Mouse (Mus musculus) cerebellum, adult 9-10 months (tissue): ENCODE results near the gene Nphp3.

Source experiments
- DNase-seq: peaks from one replicate; pipeline ENCODE4 v3.0.0; 2022

Nphp3 gene

DNA sequence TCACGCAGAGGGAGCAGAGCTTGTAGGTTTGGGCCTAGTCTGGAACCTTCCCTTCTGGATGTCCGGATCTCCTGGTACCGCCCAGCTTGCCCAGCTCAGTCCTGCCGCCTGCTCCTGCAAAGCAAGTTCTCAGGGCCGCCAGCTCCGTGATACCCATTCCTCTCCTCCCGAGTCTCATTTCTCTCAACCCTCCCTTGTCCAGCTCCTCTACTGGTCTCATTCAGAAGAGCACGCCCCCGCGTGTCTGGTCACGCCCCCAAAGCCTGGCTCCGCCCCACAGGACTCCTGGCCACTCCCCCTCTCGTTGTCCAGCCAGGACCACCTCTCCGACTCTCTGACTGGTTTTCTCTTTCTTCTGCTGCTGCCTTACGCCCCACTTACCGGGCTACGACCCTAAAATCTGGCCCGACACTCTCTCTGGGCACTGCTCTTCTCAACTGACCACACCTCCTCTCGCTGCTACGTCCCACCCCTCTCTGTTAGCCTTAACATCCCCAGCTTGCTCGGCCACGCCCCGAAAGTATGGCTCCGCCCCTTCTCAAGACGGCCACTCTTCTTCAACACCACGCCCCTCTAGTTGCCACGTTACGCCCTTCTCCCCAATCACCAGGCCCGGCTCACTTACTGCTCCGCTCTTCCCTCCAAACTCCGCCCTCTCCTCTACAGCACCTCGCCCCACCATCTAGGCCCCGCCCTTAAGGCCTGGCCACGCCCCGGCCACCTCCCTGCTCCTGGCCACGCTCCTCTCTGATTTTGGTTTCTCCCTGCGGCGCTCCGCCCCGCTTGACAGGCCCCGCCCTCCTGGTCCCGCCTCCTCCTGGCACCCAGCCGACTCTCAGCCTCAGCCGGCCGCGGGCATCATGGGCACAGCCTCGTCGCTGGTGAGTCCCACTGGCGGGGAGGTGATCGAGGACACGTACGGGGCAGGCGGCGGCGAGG, at the start of gene Nphp3:
Nphp3 (plus strand) TSS at position 624 of the 939 bp plus-strand sequence.
- DNase-seq = peak; percentile 100

DNA sequence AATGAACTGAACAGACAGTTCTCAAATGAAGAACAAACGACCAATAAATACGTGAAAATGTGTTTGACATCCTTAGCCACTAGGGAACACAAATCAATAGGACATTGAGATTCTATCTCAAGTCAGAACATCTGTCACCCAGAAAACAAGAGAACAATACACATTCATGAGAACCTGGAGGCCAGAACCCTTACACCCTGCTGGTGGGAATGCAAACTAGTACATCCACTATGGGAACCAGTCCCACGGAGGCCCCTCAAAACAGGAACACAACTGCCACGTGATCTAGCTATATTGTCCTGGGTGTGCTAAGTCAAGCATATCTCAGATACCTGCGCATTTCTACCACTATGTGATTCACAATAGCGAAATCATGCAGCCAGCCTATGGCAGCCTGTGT, 43.6 kb upstream of the Nphp3 start:
- no peak for DNase-seq

DNA sequence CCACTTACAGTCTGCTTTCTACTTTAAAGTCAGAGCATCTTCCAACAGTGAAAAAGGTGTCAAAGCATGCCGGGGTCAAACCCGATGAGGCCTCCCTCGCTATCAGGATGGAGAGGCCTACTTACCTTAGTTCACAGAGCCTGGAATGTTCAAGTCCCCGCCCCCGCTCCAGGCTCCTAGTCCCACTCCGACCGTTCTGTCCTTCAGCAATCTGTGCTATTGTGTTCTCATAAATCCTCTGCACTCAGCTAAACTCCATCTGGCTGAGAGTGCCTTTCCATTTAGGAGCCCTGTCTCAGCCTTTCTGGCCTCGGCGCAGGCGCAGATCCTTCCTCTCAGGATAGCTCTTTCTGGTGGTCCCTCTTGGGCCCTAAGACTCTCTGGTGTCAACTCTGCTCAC, 42.4 kb upstream of the Nphp3 start:
- no peak for DNase-seq

DNA sequence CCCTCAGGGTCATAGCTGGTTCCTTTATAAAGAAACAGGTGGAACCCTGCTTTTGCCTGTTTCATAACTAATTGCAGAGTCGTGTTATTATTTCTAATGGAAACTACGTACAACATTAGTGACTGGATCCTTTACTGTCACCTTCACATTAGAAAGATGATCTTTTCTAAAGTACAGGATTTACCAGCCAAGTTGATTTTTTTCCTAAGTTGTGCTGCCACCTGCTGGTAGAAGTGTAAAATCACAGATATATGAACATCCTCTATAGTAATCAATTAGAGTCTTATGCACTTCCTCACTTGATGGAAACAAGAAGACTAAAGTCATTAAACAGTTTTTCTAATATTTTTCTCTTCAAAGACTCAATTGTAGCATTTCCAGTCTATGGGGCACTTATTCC, 5.8 kb upstream of the Nphp3 start:
- DNase-seq = peak; percentile 58

DNA sequence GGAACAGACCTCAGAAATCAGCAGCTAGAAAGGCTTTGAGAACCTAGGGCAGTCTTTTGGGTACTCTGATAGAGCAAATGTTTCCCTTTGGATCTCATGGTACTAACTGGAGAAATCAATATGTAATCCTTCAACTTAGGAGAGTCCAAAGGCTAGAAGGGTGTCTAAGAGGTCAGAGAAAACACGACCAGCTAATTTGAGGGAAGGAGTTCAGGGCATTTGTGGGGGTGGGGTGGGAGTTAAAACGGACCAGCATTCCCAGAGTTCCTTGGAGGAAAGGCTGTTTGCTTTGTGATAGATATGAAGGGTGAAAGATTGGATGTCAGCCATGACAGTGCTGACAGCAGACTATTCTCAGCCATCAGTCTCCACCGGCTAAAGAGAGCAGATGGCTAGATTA, 1.7 kb upstream of the Nphp3 start:
- no peak for DNase-seq

DNA sequence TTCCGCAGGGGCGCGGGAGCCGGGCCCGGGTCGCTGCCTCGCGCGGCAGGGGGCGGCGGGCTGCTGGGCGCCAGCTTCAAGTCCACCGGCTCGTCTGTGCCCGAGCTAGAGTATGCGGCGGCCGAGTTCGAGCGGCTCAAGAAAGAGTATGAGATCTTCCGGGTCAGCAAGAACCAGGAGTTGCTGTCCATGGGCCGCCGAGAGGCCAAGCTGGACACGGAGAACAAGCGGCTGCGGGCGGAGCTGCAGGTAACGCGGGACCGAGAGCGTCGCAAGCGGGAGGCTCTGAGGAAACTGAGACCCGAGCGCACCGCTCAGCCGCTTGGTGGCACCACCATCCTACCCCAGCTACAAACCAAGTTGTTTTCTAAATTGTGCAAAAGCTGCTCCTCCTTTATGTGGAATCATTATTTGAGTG, 578 bp downstream of the Nphp3 start:
- no peak for DNase-seq

DNA sequence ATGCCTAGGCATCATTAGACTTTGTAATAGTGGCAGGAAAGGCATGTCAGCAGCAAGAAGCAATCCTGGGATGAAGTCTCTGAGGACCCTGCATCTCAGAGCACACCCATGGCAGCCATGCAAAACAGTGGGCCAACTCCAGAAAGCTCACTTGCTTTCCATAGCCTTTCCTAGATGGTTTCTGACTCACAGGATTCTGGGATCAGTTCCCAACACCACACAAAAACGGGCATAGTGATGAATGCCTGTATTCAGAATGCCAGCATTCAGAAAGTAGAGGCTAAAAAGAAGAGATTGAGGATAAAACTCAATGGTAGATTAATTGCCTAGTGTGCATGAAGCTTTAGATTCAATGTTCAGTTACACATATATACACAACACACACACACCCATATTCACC, 12.2 kb downstream of the Nphp3 start:
- no peak for DNase-seq

DNA sequence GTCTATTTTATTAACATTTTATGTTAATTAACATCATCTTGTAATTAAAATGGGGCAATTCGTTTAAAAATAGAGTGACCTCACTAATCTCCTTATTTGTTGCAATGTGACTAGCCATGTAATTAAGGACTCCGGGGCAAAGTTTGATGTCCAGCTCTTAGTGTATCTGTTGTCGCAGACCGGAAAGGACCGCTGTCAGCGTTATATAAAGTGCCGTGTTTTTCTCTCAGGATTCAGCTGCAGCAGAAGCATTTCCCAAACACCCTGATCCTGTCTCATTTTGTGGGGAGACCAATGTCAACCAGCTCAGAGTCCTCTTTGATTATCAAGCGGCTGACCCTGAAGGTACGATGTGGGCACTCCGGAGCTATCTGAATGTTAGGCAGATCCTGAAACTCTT, 18.7 kb downstream of the Nphp3 start:
- no peak for DNase-seq

DNA sequence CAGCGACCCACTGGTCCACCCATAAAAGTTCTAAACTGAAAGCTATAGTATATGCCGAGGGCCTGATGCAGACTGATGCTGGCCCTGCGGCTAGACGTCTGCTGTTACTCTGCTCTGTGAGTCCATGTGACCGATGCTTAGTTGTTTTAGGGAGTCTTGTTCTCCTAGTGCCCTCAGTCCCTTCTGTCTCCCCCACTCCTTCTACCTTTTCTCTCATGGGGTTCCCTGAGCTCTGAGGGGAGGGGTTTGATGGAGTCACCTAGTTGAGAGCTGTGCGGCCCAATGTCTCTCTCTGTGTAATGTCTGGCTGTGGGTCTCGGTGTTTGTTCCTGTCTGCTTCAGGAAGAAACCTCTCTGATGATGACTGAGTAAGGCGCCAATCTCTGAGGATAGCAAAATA, 24.8 kb downstream of the Nphp3 start:
- DNase-seq = no peak

DNA sequence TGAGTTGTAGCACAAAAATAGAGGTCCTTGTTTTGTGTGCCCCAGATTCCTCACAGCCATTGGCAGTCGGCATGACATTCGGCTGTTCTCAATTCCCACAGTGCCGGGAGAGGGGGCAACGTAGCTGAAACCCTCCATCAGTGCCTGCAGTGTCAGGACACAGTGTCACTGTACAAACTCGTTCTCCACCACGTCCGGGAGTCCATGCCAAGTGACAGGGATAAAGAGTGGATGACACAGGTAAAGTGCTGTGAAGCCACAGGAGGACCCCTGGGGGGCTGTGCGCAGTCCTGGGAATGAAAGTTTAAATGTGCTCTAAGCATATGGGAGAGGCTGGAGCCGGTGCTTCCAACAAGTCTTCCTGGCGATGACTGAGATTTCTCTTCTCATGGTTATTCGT, 27.5 kb downstream of the Nphp3 start:
- no peak for DNase-seq

DNA sequence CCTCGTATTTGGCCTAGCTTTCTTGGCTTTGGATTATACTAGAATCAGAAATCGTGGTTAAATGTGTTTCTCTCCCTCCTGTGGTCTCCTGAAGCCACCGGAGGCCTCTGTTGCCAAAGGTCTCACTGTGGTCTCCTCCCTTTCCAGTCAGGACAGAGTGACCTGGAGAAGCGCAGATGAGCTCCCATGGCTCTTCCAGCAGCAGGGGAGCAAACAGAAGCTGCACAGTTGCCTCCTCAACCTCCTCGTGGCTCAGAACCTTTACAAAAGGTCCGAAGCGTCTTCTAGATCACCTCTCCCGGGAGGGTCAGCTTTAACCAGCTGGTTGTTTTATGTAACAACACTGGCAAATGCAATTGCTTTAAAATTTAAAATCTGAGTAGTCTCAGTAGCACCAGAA, 31.9 kb downstream of the Nphp3 start:
- no peak for DNase-seq

DNA sequence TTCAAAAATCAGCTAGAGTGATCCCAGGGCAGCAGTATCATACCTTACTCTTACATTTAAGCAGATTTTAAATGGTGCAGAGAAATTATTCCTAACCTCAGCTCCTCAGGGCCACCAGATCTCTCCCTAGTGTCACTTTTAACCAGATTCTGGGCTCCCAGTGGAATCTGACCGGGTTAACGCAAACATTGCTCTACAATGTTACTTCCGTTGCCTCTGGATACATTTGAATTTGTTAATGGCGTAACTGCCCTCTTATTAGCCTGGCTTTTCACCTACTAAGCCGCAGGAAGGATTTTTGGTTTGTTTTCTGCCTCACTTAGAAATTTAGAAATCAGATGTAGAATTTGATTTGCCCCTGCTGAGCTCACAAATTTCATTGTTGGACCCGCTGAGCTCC, 32.4 kb downstream of the Nphp3 start:
- DNase-seq = no peak

DNA sequence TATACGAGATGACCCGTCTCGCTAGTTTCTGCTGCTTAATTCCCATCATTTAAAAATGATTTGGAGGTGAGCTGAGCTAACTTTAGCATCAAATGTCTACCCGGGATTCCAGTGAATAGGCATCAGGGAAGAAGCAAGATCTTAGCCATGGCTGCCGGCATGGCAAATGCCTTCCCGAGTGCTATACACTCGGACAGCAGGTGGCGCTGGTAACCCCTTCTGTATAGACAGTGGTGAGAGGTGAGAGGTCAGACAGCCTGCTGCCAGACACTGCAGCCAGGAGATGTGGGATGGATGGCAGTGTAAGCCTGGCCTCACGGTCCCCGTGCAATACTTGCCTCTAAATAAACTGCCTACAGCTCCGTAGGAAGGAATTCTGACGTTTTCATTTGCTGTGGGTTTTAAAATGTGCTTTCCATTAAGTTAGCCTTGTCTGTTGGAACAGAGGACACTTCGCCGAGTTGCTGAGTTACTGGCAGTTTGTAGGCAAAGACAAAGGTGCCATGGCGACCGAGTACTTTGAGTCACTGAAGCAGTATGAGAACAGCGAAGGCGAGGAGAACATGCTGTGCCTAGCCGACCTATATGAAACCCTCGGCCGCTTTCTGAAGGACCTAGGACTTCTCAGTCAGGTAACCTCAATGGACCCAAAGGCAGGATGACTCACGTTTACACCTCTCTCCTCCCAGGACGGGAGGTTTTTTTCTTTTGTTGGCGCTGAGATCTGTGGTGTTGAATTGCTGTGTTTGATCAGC, 33.1 kb downstream of the Nphp3 start:
- DNase-seq = peak; percentile 61

DNA sequence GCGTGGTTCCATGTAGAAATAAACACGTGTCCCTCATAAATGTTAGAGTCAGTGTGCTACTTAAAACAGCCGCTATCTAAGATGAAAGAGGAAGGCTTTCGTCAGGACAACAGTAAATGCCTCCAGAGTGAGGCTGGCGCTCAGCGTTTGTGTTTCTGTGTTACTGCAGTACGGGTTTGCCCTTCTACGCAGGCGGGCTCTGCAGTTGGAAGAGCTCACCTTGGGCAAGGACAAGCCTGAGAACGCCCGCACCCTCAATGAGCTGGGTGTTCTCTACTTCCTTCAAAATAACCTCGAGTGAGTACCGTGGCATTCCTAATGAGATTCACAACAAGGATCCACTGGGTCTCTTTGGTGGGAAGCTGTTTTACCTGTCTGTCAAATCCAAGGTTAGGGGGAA, 35.9 kb downstream of the Nphp3 start:
- DNase-seq = no peak

DNA sequence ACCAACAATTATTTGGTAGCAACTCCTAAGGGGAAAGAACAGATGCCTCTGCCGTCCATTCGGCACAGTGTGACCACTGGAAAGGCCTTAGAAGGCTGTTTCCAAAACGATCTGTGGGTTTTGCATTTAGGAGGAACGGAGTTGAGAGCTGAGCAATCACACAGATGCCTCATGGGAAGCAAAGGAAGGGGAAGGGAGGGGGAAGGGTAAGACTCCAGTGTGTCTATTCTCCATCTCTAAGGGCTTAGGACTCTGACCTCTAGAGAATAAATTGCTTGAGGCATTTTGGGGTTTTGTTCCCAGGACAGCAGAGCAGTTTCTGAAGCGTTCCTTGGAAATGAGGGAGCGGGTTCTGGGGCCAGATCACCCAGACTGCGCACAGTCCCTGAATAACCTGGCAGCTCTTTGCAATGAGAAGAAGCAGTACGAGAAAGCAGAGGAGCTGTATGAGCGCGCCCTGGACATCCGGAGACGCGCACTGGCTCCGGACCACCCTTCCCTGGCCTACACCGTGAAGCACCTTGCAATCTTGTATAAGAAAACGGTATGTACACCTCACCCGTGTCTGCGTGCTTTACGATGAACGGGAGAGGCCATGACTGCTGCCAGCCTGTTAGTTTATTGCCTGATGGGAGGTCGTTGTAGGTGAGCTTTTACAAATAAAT, 36.8 kb downstream of the Nphp3 start:
- DNase-seq = no peak

DNA sequence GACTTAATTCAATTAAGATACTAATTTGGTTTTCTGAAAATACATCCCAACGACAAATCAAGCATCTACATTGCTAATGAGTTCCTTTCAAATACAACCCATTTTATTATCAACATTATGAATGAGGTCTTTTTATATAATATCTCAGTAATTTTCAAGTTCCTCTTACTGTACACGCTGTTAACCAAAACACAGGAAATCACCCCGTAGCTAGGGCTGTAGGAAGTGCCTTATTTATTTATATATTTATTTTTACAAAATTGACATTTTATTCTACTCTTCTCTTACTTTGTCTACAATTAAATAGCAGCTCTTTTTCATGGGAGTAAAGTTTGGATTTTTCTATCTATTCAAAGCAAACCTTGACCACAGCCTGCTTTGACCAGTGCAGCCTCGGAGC, 37.4 kb downstream of the Nphp3 start:
- no peak for DNase-seq

DNA sequence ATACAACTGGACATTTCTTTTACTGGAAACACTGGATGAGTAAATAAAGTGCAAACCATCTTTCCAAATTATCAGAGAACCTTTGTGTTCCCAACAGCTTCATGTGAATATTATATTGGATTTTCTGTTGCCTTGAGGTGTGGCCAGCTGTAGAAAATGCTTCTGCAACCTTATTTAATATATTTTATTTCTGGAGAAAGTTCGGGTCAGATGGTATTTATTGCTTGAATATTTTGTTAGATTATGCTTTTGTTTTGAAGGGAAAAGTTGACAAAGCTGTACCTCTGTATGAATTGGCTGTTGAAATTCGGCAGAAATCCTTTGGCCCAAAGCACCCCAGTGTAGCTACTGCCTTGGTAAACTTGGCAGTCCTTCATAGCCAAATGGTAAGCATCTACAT, 38.0 kb downstream of the Nphp3 start, which contains the start of gene Gm28305:
Gm28305 (plus strand) TSS at position 301 of the 400 bp plus-strand sequence.
- no peak for DNase-seq

DNA sequence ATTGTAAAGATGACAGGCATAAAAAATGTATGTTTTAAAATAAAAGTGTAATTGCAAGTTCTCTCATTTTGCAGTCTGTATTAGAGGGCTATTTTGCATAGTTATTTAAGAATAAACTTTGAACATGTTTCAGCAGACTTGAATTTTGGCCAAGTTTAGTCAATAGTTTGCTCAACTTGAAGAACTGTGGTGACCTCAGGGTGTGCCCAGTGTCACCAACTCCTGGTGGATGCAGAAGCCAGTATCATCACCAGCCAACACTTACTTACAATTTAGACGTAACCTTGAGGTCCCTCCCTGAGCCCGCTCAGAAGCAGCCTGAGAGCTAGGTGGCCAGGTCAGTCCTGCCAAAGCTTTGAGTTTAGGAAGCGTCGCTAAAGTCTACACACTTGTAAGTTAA, 41.3 kb downstream of the Nphp3 start:
- no peak for DNase-seq

DNA sequence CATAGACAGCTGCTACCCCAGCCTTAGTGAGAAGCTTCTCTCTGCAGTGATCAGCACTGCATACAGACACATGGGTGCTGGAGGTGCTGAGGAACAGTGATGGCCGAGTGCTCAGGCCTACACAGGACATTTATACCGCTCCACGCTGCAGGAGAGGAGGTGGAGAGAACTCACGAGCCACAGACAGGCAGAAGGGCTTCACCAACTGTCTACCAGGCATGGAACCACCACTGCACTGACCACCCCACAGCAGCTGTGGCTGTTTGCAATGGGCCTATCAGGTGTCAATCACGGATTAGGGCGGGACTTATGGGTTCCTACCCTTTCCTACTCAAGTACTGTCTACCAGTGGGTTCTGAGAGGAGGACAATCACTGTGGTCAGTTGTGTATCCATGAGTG, 48.7 kb downstream of the Nphp3 start:
- no peak for DNase-seq

DNA sequence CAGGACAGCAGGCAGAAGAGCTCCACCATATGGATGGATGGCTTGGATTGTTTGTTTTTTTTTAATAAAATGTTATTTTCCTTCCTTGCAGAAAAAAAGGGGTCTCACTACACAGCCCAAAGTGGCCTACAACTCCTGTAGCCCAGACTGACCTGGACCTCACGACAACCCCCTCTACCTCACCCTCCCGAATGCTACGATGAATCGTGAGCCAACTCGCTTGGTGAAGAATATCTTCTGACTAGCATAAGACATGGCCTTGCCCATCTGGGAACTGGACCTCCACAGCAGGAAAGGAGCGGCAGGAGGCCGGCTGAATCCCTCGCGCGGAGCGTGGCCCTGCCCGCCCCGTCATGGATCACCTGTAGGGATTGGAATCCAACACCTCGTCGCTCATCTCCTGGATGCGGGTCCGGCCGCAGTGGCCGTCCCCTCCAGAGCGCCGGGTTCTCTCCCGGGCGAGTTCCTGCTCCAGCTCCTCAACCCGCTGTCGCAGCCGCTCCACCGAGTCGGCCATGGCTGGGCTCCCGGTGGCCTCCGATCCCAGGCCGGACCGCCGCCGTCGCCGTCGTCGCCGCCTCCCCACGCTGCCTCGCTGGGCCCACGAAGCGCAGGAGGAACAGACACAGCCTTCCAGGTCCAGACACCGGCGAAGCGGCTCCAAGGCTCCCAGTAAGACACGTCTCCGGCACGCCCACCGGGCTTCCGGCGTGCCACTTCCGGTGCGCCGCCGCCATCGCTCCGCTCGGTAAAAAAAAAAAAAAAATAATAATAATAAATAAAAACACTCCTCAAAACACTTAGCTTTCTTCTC, 60.3 kb downstream of the Nphp3 start, which contains the start of gene Uba5:
Uba5 (minus strand) TSS at position 705 of the 814 bp plus-strand sequence.
- peak; percentile 30 for DNase-seq

DNA sequence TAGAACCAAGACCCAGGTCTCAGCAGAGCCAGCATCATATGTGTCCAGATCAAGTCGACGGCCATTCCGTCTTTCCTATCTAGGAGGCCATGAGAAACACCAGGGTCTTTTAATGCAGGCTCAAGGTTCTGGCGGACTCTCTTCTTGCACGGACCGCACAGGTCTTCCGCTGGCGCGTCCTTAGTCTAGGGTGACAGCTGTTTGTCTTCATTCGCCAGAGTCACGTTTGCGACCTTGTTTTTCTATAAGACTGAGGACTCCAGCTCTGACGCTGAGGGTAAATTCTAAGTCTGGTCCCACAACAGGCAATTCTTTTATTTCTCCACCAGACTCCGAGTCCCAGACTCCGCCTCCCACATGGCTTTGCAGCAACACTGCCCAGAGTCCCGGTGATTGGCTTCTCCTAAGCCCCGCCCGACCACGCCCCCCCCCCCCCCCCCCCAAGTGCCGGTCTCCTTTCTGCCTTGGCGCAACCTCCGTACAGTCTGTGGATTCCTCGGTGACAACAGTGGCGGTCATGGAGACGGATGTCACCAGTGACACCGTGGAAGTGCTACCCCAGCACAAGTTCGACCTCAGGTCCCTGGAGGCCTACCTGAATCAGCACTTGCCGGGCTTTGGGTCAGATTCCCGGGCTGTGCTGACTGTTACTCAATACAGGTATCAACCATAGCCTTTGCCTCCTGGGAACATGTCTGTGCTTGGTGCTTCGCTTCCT, 61.1 kb downstream of the Nphp3 start, which contains the start of gene Acad11:
Acad11 (plus strand) TSS at position 134 of the 718 bp plus-strand sequence.
- DNase-seq = peak; percentile 92

DNA sequence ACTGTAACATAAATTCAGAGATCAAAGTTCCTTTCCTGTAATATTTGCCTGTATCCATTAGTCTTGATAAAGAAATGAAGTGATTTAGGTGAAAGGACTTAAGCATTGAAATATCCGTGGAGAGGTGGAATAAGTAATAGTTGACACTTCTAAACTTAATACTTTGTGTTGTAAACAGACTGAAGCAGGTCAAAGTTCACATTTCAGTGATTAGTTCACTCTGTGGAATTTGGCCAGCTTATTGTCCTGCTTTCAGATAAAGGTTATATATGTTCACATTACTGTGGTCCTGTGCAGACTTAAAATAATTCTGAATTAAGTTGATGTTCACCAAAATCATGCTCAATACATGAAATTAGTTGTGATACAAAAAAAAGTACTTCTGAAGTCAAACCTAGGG, 62.2 kb downstream of the Nphp3 start:
- peak; percentile 18 for DNase-seq
